Mouse (Mus musculus): ENCODE data around the gene Casp9.

GRCm38 (mm10) chr4:141760942-141761341 lies 32.5 kb upstream of the Casp9 start:
- TF ChIP-seq CTCF (conservative IDR thresholded peaks at IDR 0.05; ENCODE audit: low read length) (no peak), POU5F1 (IDR thresholded peaks at IDR 0.05; ENCODE audit: borderline replicate concordance, low read length) (no peak)
